Mouse (Mus musculus) frontal cortex, adult 2 months (tissue): ENCODE measurements around the gene Anapc15-ps. TPM values are rescaled to one million over a fixed set of nuclear protein-coding genes. Genes with fewer than 3 reads are reported as not detected.
A peak's percentile ranks its signal among the peaks of the same experiment; 100 is the strongest.

Experiments used
- DNase-seq, 2 experiments: peaks; one replicate each; pipeline ENCODE4 v3.0.0; 2022; ENCODE audit warnings: low spot score in 1 of 2; ENCODE audit errors: extremely low spot score in 1 of 2
- polyA plus RNA-seq: library from polyadenylated mRNA; depleted of rRNA; stranded (reverse); fragments of >200 nt; gene quantifications from 2 replicates; pipeline ENCODE4 v1.2.3, GENCODE M21; 2012

Anapc15-ps gene
- polyA plus RNA-seq, 1 experiment: 1.3 TPM

- DNase-seq: peak in 1 of 2 experiments; percentile 58
These were observed 2.2 kb downstream of the Anapc15-ps start for GRCm38 (mm10) chr10:95670781-95671780.

DNA sequence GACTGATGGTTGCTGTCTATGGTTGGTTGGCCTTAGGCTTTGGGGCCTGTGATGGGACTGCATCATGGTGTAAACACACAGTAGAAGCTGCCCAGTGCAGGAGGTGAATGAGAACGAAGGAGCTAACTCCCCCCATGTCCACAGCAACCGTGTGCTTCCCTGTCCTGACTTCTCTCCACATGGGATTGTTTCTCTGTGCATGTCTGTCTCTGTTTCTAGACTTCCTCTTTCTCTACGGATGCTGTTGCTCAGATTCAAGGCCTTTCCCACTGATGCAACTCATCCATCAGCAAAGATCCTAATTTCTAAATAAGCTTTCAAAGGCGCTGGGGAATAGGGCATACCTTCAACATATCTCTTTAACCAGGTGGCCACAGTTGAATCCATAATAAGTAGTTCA lies 3.4 kb downstream of the Anapc15-ps start:
- DNase-seq: no peak

DNA sequence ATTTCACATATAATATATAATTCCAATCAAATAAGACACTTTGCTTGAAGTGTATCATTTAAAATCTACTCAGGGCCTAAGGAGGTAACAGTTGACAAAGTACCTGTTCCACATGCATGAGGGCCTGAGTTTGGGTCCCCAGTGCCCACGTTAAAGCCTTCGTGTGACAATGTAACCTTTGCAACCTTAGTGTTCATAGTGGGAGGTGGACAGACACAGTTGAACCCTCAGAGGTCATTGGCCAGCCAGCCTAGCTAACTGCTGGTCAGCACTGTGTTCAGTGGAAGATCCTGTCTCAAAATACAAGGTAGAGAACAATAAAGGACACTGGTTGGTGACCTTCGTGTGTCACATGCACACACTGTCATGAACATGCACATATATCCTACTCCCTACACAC lies 4.2 kb downstream of the Anapc15-ps start:
- DNase-seq: no peak

DNA sequence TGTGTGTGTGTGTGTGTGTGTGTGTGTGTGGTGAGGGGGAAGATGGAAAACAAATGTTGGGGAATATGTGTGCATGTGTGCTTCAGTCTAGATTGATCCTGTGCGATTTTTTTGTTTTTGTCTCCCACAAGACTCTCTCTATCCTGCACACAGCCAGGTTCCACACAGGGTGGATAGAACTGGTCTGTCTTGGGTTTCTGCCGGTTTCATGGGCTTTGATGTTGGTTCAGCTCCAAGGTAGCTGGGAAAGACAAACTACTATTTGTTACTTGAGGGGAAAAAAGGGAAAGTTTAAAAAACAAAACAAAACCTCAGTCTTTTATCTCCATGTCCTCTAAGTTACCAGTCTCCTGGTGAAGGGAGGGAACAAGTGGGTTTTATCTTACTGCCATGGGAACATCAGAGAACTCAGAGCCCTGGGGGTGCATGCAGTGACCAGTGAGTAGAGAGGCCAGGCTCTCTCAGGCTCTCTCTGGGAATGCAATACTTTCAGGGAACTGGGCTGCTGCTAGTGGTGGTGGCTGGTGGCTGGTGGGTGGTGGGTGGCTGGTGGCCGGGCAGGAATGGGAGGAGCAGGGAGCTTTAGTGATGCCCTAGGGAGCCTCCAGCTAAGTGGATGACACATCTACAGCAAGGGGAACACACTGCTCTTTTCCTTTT lies 5.8 kb downstream of the Anapc15-ps start:
- no peak for DNase-seq

DNA sequence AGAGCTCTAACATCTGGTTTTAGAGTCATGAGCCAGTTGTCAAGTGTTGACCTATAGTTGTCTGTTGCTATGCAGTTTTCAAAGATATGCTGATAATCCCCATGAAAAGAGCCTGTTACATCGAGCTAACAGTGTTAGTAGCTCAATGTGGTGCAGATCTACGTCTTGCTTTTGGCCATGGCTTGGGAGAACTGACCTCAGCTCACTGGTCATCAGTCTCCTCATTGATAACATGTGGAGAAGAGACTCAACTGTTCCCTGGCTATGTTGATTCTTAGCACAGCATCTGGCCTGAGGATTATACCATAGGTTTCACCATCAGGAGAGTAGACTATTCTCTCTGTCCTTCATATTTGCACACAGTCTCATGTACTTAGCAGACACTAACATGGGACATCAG lies 6.5 kb downstream of the Anapc15-ps start:
- no peak for DNase-seq

DNA sequence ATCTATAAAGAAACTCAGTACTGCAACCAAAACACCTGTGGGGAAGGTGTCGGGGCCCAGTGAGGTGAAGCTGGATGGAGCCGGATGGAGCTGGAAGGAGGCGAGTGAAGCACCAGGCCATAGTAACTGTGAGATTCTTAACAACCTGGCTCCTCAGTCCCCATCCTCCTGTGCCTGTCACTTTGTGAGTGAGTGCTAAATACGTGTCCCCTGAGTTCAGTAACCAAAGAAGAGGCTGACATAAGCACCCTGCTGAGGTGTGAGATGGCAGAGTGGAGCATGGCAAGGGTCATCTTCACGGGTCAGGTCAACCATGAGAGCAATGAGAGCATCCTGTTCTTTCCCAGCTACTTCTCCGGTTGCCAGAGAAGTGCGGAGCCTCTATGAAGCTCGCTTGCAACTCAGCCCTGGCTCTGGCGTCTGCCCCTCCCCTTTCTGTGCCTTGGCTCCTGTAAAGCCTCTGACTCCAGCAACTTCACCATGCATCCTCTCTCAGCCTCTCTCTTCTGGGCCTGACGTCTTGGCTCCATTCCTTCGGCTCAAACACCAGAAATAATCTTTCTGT lies 7.7 kb downstream of the Anapc15-ps start:
- DNase-seq: no peak

- DNase-seq: no peak
These were observed 8.6 kb downstream of the Anapc15-ps start for GRCm38 (mm10) chr10:95664613-95665012.

DNA sequence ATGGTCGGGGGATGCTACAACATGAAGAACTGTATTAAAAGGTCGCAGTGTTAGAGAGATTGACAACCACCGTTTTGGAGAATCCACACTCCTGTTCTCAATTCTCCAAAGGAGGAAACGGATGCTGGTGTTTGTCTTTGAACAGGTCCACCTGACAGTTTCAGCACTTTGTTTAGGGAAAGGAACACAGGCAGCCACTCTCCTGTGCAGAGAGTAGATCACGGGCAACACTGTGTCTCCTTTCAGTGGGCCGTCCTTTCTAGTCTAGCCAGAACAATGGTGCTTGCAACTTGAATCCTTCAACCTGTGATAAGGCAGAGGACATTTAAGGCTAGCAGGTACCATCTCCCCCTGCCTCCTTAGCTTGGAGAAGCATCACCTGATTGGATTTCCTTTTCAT lies 12.9 kb downstream of the Anapc15-ps start:
- no peak for DNase-seq

DNA sequence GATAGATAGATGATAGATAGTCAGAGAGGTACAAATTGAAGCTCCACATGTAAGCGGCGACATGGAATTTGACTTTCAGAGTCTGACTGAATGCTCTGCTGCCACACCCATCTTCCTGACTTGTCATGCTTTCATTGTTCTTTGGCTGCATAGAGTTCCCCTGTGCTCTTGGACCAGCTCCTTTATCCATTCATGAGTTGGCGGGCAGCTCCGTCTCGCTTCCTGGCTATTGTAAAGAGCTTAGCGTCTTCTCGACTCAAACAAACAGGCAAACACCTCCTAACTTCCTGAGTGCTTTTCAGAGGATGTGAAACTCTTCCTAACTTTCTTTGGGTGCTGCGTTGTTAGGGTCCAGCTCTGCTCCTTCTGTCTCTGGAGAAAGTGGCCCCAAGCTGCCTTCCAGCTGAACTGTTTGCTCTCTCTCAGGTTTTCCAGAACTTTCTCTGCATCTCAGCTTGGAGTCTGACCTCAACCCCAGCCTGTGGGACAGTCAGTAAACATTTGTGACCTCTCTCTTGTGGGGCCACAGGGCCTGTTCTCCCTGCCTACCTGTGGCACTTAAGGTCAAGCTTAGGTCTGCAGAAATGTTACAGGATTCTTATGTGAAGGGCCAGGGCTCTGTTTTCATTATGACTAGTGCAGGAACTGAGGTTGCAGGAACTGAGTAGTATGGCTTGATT lies 13.6 kb downstream of the Anapc15-ps start:
- DNase-seq: no peak

GRCm38 (mm10) chr10:95658836-95659343 lies 14.4 kb downstream of the Anapc15-ps start:
- DNase-seq: no peak

- DNase-seq: no peak
These were observed 16.7 kb downstream of the Anapc15-ps start for GRCm38 (mm10) chr10:95656236-95657225.

- DNase-seq: no peak
These were observed 21.1 kb downstream of the Anapc15-ps start for GRCm38 (mm10) chr10:95652131-95652530.

DNA sequence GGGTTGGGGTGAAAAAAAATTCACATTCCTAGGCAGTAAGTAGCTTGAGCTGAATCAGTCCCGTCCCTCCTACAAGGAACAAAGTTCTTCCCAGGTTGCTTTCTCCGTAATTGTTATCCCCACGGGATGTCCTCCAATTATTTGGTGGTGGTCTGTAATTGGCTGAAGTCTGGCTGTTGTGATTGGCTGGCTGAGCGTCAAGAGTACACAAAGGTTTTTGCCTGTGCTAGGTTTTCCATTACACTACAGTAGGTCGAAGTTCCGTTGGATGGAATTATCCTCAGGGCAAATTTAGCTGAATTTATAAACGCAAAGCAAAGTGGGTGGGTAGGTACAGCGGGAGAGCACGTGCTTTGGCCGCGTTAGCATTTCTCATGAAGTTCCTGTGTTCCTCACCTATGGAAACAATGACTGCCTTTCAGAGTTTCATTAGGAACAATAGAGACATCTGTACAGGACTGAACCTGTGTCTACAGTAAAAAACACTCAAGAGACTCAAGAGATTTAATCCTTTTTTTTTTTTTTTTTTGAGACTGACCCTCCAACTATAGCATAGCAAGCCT lies 24.8 kb downstream of the Anapc15-ps start:
- DNase-seq: no peak

DNA sequence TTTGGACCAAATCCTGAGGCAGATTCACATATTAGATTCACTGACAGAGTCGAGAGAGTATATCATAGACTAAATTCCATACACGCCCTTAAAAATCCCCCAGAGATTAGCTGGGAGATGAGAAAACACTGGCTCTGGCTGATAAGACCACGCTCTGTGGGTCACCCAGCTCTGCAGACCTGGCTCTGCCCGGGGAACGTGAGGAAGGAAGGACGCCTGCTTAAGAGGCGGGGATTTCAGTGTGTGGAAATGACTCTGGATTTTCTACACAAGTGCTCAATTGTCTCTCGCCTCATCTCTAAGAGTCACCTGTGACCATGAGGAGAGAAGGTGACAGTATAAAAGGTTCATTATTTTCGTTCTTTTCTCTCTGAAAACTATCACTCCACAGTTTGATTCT lies 26.1 kb downstream of the Anapc15-ps start:
- no peak for DNase-seq

DNA sequence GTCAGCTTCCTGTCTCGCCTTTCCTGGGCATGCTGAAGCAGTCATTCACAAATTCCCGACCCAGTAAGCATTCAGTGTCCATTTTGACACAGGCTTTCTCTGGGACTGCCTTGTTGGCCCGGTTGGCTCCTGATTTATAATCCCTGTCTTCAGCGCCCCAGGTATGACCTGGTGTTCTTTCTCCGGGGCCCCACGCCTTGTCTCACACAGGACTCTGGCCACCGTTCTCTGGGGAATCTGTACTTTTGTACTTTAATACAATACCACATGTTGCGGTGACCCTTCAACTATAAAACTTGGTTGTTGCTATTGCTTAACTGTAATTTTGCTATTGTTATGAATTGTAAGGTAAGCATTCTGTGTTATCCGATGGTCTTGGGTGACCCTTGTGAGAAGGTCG lies 26.7 kb downstream of the Anapc15-ps start:
- no peak for DNase-seq

GRCm38 (mm10) chr10:95643696-95644360 lies 29.4 kb downstream of the Anapc15-ps start:
- peak in 1 of 2 experiments; percentile 12 for DNase-seq

GRCm38 (mm10) chr10:95643042-95643441 lies 30.2 kb downstream of the Anapc15-ps start:
- DNase-seq: no peak

- DNase-seq: no peak
These were observed 31.9 kb downstream of the Anapc15-ps start for GRCm38 (mm10) chr10:95641335-95641734.

DNA sequence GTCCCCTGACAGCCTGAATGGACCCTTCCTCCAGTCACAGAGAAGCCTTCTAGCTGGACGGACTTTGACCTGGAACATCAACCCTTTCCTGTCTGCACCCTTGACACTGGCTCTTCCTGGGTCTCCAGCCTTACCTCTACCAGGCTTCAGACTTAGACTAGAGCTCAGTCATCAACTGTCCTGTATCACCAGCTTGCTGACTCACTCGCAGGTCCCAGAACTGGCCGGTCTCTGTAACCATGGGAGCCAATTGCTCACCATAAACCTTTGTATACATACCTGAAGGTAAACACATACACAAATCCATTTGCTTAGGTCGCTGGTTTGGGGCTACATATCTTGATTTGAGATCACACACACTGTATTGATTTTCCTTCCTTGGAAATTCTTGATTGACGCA lies 33.8 kb downstream of the Anapc15-ps start:
- no peak for DNase-seq
